Mouse (Mus musculus): Measurements from ENCODE around the gene Cd300ld5. TPM values are rescaled to one million over a fixed set of nuclear protein-coding genes. Genes with fewer than 3 reads are reported as not detected.
"Not testable (repeated sequence)": the region's sequence is repeated elsewhere in the genome, so short reads cannot be mapped to it uniquely, and the experiment has no call there.

Gene Cd300ld5
- polyA plus RNA-seq (2015; fragmentation: Nextera tagmentation; extraction: Ambion mirVana), result not detected in 2 replicates

DNA sequence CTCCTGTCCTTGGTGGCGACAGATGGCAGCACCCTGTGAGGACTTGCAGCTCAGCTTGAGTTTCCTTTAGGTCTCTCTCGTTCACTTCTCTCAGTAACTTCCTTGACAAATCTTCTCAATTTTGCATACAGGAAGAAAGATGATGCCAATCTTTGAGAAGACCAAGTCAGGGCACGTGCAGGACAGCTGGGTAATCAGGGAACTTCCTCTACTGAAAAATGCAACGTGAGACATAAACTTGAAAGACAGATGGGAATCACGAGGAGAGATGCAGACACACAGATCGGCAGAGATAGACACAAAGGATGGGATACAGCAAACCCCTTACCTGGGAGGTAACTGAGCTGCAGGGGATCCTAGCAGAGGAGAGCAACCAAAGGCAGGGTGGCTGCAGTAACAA, at the start of gene Cd300ld5:
Cd300ld5 (minus strand) TSS at position 101 of the 400 bp plus-strand sequence.
- H3K27me3 ChIP-seq (replicated peaks); H3K27ac ChIP-seq; H3K9me3 ChIP-seq; H3K4me1 ChIP-seq (replicated peaks); H3K4me3 ChIP-seq (replicated peaks); H3K4me2 ChIP-seq (replicated peaks); H3K9ac ChIP-seq; ATAC-seq; H3K36me3 ChIP-seq: not testable (repeated sequence)
- no CpG with 5 or more reads among the region's 6 CpGs for WGBS

DNA sequence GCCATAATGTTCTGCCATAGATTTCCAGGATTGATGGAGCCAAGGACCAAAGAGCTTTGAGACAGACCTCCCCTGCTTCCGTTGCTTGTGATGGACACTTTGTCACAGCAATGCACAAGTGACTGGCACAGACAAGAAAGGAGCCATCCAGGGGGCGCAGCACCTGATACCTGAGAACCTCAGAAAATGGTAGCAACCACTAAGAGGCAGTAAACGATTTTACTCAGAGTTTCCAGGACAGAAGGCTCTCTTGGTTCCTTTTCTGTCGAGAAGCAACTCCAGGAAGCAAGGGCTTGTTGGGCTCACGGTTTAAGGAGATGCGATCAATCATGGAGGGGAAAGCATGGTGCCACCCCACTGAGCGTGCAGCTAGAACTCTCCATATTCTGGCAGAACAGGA, 48.6 kb upstream of the Cd300ld5 start:
- Histone ChIP-seq H3K4me3 (replicated peaks) (no peak overlapping the region), H3K27ac (no peak overlapping the region), H3K4me1 (replicated peaks) (no peaks in the 10 kb centered on the region; the same call in 1 of the 2 replicates), H3K4me2 (replicated peaks) (no peak overlapping the region), H3K9ac (no peak overlapping the region), H3K36me3 (no peaks in the 10 kb centered on the region), H3K27me3 (replicated peaks) (peaks cover 9% of the 10 kb centered on the region), H3K9me3 (no peaks in the 10 kb centered on the region)
- ATAC-seq, result no peak
- WGBS, result 57% methylated on average over 7 of the region's 7 CpGs

GRCm38 (mm10) chr11:115085064-115085463, 47.5 kb upstream of the Cd300ld5 start:
- peak; percentile 59; the same call in 1 of the 2 replicates for ATAC-seq
- 60% methylated on average over 8 of the region's 8 CpGs for WGBS

DNA sequence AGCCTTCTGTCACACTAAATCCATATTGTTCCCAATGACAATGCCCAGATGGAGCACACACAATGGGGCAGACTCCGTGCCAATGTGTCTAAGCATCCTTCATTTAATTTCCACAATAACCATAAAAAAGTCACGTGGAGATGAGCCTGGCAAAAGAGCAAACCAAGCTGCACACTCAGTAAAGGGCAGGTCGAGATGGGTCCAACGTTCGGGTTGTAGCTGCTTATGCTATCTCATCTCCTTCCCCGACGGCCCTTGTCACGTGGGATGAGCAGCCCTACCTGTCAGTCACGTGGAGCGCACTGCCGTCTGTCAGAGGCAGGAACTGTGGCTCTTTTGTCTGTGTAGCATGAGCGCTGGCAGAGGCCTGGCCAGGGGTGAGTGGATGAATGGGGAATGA, 47.0 kb upstream of the Cd300ld5 start:
- H3K9ac ChIP-seq, result no peak overlapping the region
- no peaks in the 10 kb centered on the region for H3K4me1 ChIP-seq (replicated peaks)
- H3K4me2 ChIP-seq (replicated peaks), result no peak overlapping the region; the same call in 1 of the 2 replicates
- no peaks in the 10 kb centered on the region for H3K36me3 ChIP-seq
- no peaks in the 10 kb centered on the region for H3K9me3 ChIP-seq
- H3K4me3 ChIP-seq (replicated peaks), result no peak overlapping the region
- no peak overlapping the region for H3K27ac ChIP-seq
- peak; percentile 67 for ATAC-seq
- 42% methylated on average over 12 of the region's 12 CpGs for WGBS
- 0 out of 2 replicates have a peak, but pooled peaks cover 5% of the 10 kb centered on the region for H3K27me3 ChIP-seq (replicated peaks)

More at GRCm38 (mm10) chr11:115085064-115085463, 47.5 kb upstream of the Cd300ld5 start:
- Histone ChIP-seq H3K9me3 (no peaks in the 10 kb centered on the region), H3K36me3 (no peaks in the 10 kb centered on the region), H3K27me3 (replicated peaks) (0 out of 2 replicates have a peak, but pooled peaks cover 5% of the 10 kb centered on the region), H3K4me3 (replicated peaks) (no peak overlapping the region), H3K27ac (no peak overlapping the region), H3K4me1 (replicated peaks) (no peaks in the 10 kb centered on the region), H3K9ac (no peak overlapping the region), H3K4me2 (replicated peaks) (no peak overlapping the region; the same call in 1 of the 2 replicates)

GRCm38 (mm10) chr11:115083376-115084139, 46.0 kb upstream of the Cd300ld5 start:
- Histone ChIP-seq H3K9me3 (no peaks in the 10 kb centered on the region), H3K4me3 (replicated peaks) (no peak overlapping the region), H3K4me2 (replicated peaks) (no peak overlapping the region), H3K4me1 (replicated peaks) (no peaks in the 10 kb centered on the region), H3K27me3 (replicated peaks) (0 out of 2 replicates have a peak, but pooled peaks cover 5% of the 10 kb centered on the region), H3K9ac (no peak overlapping the region), H3K36me3 (no peaks in the 10 kb centered on the region), H3K27ac (no peak overlapping the region)
- WGBS, result 43% methylated on average over 18 of the region's 18 CpGs
- ATAC-seq, result 0 out of 2 replicates have a peak, but pooled peaks have one; percentile 35

DNA sequence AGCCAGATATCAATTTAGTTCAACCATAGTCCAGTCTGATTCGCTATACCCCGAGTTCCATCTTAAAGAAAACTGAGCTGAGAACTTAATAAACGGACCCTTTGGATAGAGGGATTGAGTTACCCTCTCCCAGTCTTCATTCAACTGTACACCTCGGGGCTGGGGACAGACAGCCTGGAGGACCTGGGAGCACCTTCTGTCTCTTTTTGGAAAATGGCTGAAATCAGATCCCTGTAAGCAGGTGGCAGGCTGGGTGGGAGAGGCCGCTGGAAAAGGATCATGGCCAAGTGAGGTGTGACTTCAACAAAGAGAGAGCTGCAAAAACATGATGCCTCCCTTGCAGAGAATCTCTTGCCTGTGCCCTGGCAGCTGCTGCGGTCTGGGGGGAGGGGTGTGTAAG, 44.6 kb upstream of the Cd300ld5 start:
- Histone ChIP-seq H3K27ac (no peak overlapping the region), H3K36me3 (no peaks in the 10 kb centered on the region), H3K9me3 (no peaks in the 10 kb centered on the region), H3K9ac (no peak overlapping the region), H3K27me3 (replicated peaks) (0 out of 2 replicates have a peak, but pooled peaks cover 5% of the 10 kb centered on the region), H3K4me1 (replicated peaks) (no peaks in the 10 kb centered on the region), H3K4me3 (replicated peaks) (no peak overlapping the region), H3K4me2 (replicated peaks) (no peak overlapping the region)
- WGBS, result 67% methylated on average over 6 of the region's 6 CpGs
- no peak for ATAC-seq

GRCm38 (mm10) chr11:115081373-115081772, 43.8 kb upstream of the Cd300ld5 start:
- 65% methylated on average over 3 of the region's 3 CpGs for WGBS
- Histone ChIP-seq H3K9me3 (no peaks in the 10 kb centered on the region), H3K4me3 (replicated peaks) (no peak overlapping the region), H3K9ac (no peak overlapping the region), H3K36me3 (no peaks in the 10 kb centered on the region), H3K4me2 (replicated peaks) (no peak overlapping the region), H3K27me3 (replicated peaks) (0 out of 2 replicates have a peak, but pooled peaks cover 5% of the 10 kb centered on the region), H3K27ac (no peak overlapping the region), H3K4me1 (replicated peaks) (no peaks in the 10 kb centered on the region)
- no peak for ATAC-seq

DNA sequence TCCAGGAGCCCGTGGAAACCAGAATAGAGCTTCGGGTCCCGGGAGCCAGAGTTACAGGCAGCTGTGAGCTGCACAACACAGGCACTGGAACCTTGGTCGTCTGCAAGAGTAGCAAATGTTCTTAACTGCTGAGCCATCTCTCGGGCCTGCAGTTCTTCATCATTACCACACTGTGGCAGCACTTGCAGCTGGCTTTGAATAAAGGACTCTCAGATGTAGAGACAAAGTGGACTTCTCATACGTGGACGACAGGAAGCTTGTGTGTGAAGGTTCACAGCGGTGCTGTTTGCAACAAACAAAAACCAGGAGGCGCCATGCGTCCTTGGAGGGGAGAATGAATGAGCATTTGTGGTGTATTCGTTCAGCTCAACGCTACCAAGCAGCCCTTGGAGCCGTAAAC, 43.3 kb upstream of the Cd300ld5 start:
- H3K27me3 ChIP-seq (replicated peaks), result 0 out of 2 replicates have a peak, but pooled peaks cover 5% of the 10 kb centered on the region
- no peaks in the 10 kb centered on the region for H3K4me1 ChIP-seq (replicated peaks)
- H3K4me3 ChIP-seq (replicated peaks), result no peak overlapping the region
- no peak overlapping the region for H3K9ac ChIP-seq
- WGBS, result 30% methylated on average over 13 of the region's 13 CpGs
- H3K36me3 ChIP-seq, result no peaks in the 10 kb centered on the region
- H3K27ac ChIP-seq, result no peak overlapping the region
- H3K4me2 ChIP-seq (replicated peaks), result no peak overlapping the region
- no peak for ATAC-seq
- no peaks in the 10 kb centered on the region for H3K9me3 ChIP-seq

DNA sequence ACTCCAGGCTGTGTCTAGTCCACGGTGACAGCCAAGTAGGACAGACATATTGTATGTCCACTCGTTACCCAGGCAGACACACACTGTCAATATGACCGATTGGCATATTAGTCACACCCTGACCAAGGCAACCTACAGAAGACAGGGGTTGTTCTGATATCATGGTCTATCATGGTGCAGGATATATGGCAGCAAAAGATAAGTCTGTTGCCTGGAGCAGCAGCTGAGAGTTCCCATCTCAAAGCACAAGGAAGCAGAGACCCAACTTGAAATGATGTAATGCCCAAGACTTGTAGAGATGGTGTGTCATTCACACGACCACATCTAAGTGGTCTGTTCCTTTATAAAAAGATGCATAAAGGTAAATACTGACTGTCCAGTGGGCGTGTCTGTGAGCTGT, 41.1 kb upstream of the Cd300ld5 start:
- Histone ChIP-seq H3K9me3 (no peaks in the 10 kb centered on the region), H3K27me3 (replicated peaks) (no peaks in the 10 kb centered on the region), H3K4me3 (replicated peaks) (no peak overlapping the region), H3K4me2 (replicated peaks) (no peak overlapping the region), H3K27ac (no peak overlapping the region), H3K4me1 (replicated peaks) (0 out of 2 replicates have a peak, but pooled peaks cover 3% of the 10 kb centered on the region), H3K36me3 (no peaks in the 10 kb centered on the region), H3K9ac (no peak overlapping the region)
- 85% methylated on average over 5 of the region's 5 CpGs for WGBS
- ATAC-seq, result no peak

GRCm38 (mm10) chr11:115077436-115077835, 39.9 kb upstream of the Cd300ld5 start:
- WGBS, result 89% methylated on average over 1 of the region's 1 CpGs
- H3K9ac ChIP-seq, result no peak overlapping the region

DNA sequence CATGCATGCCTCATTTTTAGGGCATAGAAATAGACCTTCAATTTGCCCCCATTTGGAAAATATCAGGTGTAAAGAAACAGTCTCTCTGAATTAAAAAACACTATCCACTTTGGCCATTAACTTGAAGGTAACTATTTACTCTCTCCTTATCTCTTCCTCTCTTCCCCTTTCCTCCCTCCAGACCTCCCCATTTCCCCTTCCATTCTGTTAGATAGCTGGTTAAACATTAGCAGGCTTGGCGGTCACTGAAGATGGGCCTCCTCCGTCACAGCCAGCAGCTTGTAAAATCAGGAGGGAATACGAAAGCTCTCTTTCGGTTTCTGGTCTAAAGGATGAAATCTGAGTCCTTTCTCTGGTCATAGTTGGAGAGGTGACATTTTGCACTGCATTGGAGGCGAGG, 38.3 kb upstream of the Cd300ld5 start:
- Histone ChIP-seq H3K36me3 (no peaks in the 10 kb centered on the region), H3K4me1 (replicated peaks) (peaks cover 16% of the 10 kb centered on the region), H3K9ac (no peak overlapping the region), H3K4me3 (replicated peaks) (no peak overlapping the region), H3K9me3 (no peaks in the 10 kb centered on the region), H3K27me3 (replicated peaks) (no peaks in the 10 kb centered on the region), H3K4me2 (replicated peaks) (no peak overlapping the region; the same call in 1 of the 2 replicates), H3K27ac (no peak overlapping the region)
- peak; percentile 67 for ATAC-seq
- 34% methylated on average over 5 of the region's 5 CpGs for WGBS

More at GRCm38 (mm10) chr11:115077436-115077835, 39.9 kb upstream of the Cd300ld5 start:
- Histone ChIP-seq H3K27ac (no peak overlapping the region), H3K36me3 (no peaks in the 10 kb centered on the region), H3K27me3 (replicated peaks) (no peaks in the 10 kb centered on the region), H3K4me2 (replicated peaks) (no peak overlapping the region), H3K9me3 (no peaks in the 10 kb centered on the region), H3K4me3 (replicated peaks) (no peak overlapping the region), H3K4me1 (replicated peaks) (0 out of 2 replicates have a peak, but pooled peaks cover 3% of the 10 kb centered on the region)
- ATAC-seq, result no peak

- Histone ChIP-seq H3K4me3 (replicated peaks) (no peak overlapping the region), H3K4me1 (replicated peaks) (peaks cover 16% of the 10 kb centered on the region), H3K4me2 (replicated peaks) (no peak overlapping the region), H3K9ac (no peak overlapping the region), H3K27me3 (replicated peaks) (no peaks in the 10 kb centered on the region), H3K27ac (no peak overlapping the region), H3K9me3 (no peaks in the 10 kb centered on the region), H3K36me3 (no peaks in the 10 kb centered on the region)
- ATAC-seq, result peak; percentile 27; the same call in 1 of the 2 replicates
- 54% methylated on average over 7 of the region's 7 CpGs for WGBS
Measured at GRCm38 (mm10) chr11:115075407-115075806, 37.8 kb upstream of the Cd300ld5 start.

Measured in intestine, embryonic 15.5 days (tissue).